Mouse (Mus musculus) heart, postnatal 10 days (tissue): ENCODE data around the gene Gm4214. TPM values are rescaled to one million over a fixed set of nuclear protein-coding genes. Genes with fewer than 3 reads are reported as not detected.
"Not testable (repeated sequence)": the region's sequence is repeated elsewhere in the genome, so short reads cannot be mapped to it uniquely, and the experiment has no call there.

ENCODE experiments used
- DNase-seq, 2 experiments: peaks; one replicate each; pipeline ENCODE4 v3.0.0; 2021
- intact Hi-C: fragments of 180-260 bp; cut with DNase I; formaldehyde crosslinking; loops from one replicate; pipeline ENCODE4 v1.15.1; 2025
- total RNA-seq, 2 experiments: library from RNA; stranded (reverse); gene quantifications; 2 replicates each; pipeline ENCODE4 v1.2.3; 2021

Gm4214 gene
- total RNA-seq: not detected

GRCm38 (mm10) chr7:22984573-22984972 is at the start of gene Gm4214:
Gene Gm4214, minus strand, starts transcription at chr7:22984673.
- intact Hi-C loops: not testable (repeated sequence)

GRCm38 (mm10) chr7:23019823-23020222 is 35.4 kb upstream of the Gm4214 start, which contains the start of gene Gm4216:
Gene Gm4216, minus strand, starts transcription at chr7:23019923.
- intact Hi-C loops, DNase-seq: not testable (repeated sequence)

More at GRCm38 (mm10) chr7:22984573-22984972, at the start of gene Gm4214:
- DNase-seq: not testable (repeated sequence)

Other genes with a start within 250 kb of the Gm4214 start
- not detected for gene Vmn1r157, start 223.0 kb downstream of the Gm4214 start, total RNA-seq
- not detected for gene Vmn1r158, start 193.9 kb downstream of the Gm4214 start, total RNA-seq
- gene Vmn1r159, start 141.1 kb downstream of the Gm4214 start, total RNA-seq: not detected
- not detected for gene Vmn1r160, start 113.4 kb downstream of the Gm4214 start, total RNA-seq
- gene Gm4216, start 35.2 kb upstream of the Gm4214 start, total RNA-seq: not detected
- not detected for gene Vmn1r163, start 70.9 kb upstream of the Gm4214 start, total RNA-seq
- gene Gm8720, start 82.8 kb upstream of the Gm4214 start, total RNA-seq: not detected
- not detected for gene Gm10662, start 159.8 kb upstream of the Gm4214 start, total RNA-seq
- not detected for gene Vmn1r165, start 232.7 kb upstream of the Gm4214 start, total RNA-seq